Mouse (Mus musculus): Measurements from ENCODE around the gene Kcnk3.

DNA sequence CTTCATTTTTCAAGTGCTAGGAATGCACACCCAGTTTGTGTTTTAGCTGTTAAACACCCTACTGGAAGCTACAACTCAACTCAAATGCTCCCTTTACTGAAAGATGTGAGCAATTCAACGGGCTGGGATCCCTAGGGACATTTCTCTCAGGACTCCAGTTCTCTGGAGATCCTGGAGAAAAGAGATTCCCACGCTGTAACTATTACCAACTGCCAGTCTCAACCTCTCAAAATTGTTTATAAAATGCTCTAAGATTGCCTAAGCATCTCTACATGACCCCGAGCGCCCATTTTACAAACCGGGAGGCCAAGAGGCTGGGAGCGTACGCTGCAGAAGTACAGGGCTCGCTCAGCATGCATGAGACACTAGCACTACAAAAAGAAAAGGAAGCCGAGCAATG lies 59.4 kb downstream of the Kcnk3 start:
- TF ChIP-seq POLR2A (IDR thresholded peaks at IDR 0.05; ENCODE audit: insufficient read depth, low read depth, low read length): no peak
- no peak for TF ChIP-seq CTCF (IDR thresholded peaks at IDR 0.05; ENCODE audit: insufficient read depth, low read depth, low read length)
